Mouse (Mus musculus): ENCODE data around the gene Slc9a7. TPM values are rescaled to one million over a fixed set of nuclear protein-coding genes. Genes with fewer than 3 reads are reported as not detected.

The Slc9a7 gene
- polyA plus RNA-seq, 1 experiment from 2014 or later, result 0.46 TPM

DNA sequence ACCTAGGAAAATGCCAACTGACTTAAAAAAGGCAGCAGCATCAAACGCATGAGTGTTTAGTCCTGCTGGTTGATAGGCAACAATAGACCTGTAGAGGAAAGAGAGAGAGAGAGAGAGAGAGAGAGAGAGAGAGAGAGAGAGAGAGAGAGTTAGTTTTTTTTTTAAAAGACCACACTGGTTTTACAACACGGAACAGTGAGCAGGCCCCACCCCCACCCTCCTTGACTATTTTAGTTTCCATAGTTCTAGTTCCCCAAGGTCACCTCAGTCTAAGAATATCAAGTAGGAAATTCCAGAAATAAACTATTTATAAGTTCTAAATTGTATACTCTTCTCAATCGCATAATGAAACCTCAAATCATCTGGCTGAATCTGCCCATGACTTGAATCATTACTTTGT lies 126.6 kb downstream of the Slc9a7 start:
- no peak overlapping the region for H3K4me3 ChIP-seq (ENCODE audit: low read length)
- H3K4me1 ChIP-seq (ENCODE audit: control insufficient read depth, insufficient read depth, low read length), result no peaks in the 10 kb centered on the region
- WGBS, result 57% methylated on average over 3 of the region's 3 CpGs
- no peak overlapping the region for H3K4me2 ChIP-seq (ENCODE audit: low read depth, low read length)
- ATAC-seq, result no peak
- H3K27me3 ChIP-seq (replicated peaks; ENCODE audit: control insufficient read depth, insufficient read depth, low read length), result no peaks in the 10 kb centered on the region
- no peak overlapping the region for H3K27ac ChIP-seq (ENCODE audit: low read length)
- no peaks in the 10 kb centered on the region for H3K36me3 ChIP-seq (ENCODE audit: control insufficient read depth, insufficient read depth, low read length)
- no peaks in the 10 kb centered on the region for H3K9me3 ChIP-seq (ENCODE audit: control insufficient read depth, low read length)
- H3K9ac ChIP-seq (ENCODE audit: low read depth, low read length), result no peak overlapping the region

DNA sequence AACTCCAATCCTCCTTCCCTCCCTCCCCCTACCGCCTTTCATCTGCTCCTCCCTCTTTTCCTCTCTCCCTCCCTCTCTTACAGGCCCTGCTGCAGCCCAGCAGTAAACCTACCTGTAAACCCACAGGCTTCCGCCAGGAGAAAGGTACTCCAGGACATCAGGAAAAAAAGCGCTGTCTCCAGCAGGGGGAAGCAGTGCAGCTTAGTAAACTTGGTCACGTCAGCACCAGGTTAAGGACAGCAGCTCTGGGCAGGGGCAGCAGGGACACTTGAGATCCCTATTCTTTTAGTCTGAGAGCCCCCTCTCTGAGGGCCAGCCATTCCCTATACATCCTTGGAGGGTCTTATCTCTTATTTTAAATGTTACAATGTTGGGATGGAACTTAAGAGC lies 129.3 kb downstream of the Slc9a7 start:
- H3K4me3 ChIP-seq (ENCODE audit: low read length), result no peak overlapping the region
- H3K9ac ChIP-seq (ENCODE audit: low read depth, low read length), result no peak overlapping the region
- H3K4me1 ChIP-seq (ENCODE audit: control insufficient read depth, insufficient read depth, low read length), result no peaks in the 10 kb centered on the region
- no peak overlapping the region for H3K4me2 ChIP-seq (ENCODE audit: low read depth, low read length)
- WGBS, result 10% methylated on average over 4 of the region's 4 CpGs
- no peak overlapping the region for H3K27ac ChIP-seq (ENCODE audit: low read length)
- no peaks in the 10 kb centered on the region for H3K27me3 ChIP-seq (replicated peaks; ENCODE audit: control insufficient read depth, insufficient read depth, low read length)
- H3K36me3 ChIP-seq (ENCODE audit: control insufficient read depth, insufficient read depth, low read length), result no peaks in the 10 kb centered on the region
- H3K9me3 ChIP-seq (ENCODE audit: control insufficient read depth, low read length), result no peaks in the 10 kb centered on the region
- ATAC-seq, result peak; percentile 46; the same call in 1 of the 2 replicates

DNA sequence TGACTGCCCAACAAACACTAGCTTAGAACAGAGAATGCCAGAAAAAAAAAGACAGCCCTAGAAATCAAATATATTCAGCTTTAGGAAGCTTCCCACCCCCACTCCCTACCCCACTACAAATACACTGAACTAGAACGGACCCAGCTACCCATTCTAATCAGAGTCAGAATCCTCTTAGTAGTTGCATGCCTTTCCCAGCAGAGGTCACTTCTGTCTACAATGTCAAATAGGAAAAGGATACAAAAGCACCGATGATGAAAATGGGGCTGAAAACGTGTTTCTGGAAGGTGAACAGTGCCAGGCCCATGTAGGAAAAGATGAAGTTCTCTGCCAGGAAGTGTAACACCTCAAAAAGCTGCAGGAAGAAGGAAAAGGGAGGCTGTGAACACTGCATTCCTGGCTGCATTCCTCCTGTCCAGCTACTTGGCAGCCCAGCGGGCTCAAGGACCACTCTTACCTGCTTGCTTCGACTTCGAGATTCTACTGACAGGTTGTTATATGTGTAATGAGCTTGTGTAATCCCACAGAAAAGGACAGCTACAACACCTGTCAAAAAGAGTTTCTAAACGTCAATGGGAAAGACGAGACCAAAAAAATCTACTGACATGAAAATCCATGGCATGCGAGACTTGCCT lies 129.8 kb downstream of the Slc9a7 start:
- Histone ChIP-seq H3K27ac (ENCODE audit: low read length) (no peak overlapping the region), H3K27me3 (replicated peaks; ENCODE audit: control insufficient read depth, insufficient read depth, low read length) (no peaks in the 10 kb centered on the region), H3K4me3 (ENCODE audit: low read length) (no peak overlapping the region), H3K9me3 (ENCODE audit: control insufficient read depth, low read length) (no peaks in the 10 kb centered on the region), H3K4me2 (ENCODE audit: low read depth, low read length) (no peak overlapping the region), H3K4me1 (ENCODE audit: control insufficient read depth, insufficient read depth, low read length) (no peaks in the 10 kb centered on the region), H3K9ac (ENCODE audit: low read depth, low read length) (no peak overlapping the region), H3K36me3 (ENCODE audit: control insufficient read depth, insufficient read depth, low read length) (no peaks in the 10 kb centered on the region)
- WGBS, result 59% methylated on average over 9 of the region's 9 CpGs
- ATAC-seq, result no peak

DNA sequence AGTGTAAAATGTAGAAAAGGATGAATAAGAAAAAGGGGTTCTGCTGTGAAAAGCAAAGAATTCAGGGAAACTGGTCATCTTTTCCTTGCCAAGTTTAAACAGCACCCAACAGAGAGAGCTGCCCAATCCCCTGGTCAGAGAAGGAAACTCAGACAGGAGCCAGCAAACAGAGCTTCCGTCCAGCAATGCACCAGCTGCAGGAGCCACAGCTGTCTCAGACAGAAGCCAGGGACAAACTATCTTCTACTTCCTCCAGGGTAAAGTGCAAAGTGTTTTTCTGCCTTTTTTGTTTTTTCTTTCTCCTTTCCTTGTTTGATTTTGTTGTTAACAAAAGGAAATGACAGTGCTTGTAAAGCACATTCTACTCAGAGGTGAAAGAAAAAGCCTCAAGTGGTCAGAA lies 131.3 kb downstream of the Slc9a7 start:
- Histone ChIP-seq H3K27me3 (replicated peaks; ENCODE audit: control insufficient read depth, insufficient read depth, low read length) (no peaks in the 10 kb centered on the region), H3K36me3 (ENCODE audit: control insufficient read depth, insufficient read depth, low read length) (no peaks in the 10 kb centered on the region), H3K4me3 (ENCODE audit: low read length) (no peak overlapping the region), H3K4me2 (ENCODE audit: low read depth, low read length) (no peak overlapping the region), H3K9ac (ENCODE audit: low read depth, low read length) (no peak overlapping the region), H3K4me1 (ENCODE audit: control insufficient read depth, insufficient read depth, low read length) (no peaks in the 10 kb centered on the region), H3K9me3 (ENCODE audit: control insufficient read depth, low read length) (no peaks in the 10 kb centered on the region), H3K27ac (ENCODE audit: low read length) (no peak overlapping the region)
- no peak for ATAC-seq
- 33% methylated on average over 1 of the region's 1 CpGs for WGBS

DNA sequence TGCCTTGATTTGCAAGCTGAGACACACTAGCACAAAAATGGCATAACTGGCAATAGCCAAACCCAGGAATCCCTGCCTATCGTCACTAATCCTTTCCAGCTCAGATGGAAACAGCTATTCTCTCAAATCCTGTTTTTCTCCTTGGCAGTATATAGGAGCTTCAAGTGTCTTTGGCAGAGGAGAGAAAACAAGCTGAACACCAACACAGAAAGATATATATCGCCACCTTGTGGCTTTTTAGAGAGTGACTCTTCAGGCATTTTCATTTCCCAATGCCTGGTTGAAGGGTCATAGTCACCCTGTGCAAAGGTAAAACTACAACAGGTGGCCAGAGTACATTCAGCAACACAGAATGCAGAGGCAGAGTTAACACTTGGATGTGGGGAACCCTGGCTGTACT lies 134.1 kb downstream of the Slc9a7 start:
- Histone ChIP-seq H3K4me1 (ENCODE audit: control insufficient read depth, insufficient read depth, low read length) (no peaks in the 10 kb centered on the region), H3K27me3 (replicated peaks; ENCODE audit: control insufficient read depth, insufficient read depth, low read length) (no peaks in the 10 kb centered on the region), H3K9ac (ENCODE audit: low read depth, low read length) (no peak overlapping the region), H3K9me3 (ENCODE audit: control insufficient read depth, low read length) (no peaks in the 10 kb centered on the region), H3K36me3 (ENCODE audit: control insufficient read depth, insufficient read depth, low read length) (no peaks in the 10 kb centered on the region), H3K4me3 (ENCODE audit: low read length) (no peak overlapping the region), H3K4me2 (ENCODE audit: low read depth, low read length) (no peak overlapping the region), H3K27ac (ENCODE audit: low read length) (no peak overlapping the region)
- WGBS, result 12% methylated on average over 2 of the region's 2 CpGs
- no peak for ATAC-seq

DNA sequence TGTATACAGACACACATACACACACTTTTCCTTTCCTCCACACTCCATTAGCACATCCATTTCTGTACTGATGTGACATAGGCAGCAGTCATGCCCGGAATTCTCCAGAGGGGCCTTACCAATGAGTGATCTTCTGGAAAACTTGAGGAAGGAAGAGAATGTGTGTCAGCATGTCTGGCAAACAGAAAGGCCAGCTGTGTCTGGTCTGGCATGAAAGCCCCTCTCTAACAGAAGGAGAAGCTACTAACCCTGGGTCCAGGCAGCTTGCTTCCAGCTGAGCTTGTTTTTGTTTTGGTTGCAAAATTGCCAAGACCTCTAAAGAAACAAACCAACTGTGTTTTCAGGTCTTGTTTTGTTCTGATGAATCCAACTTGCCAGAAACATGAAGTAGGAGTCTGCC lies 162.1 kb downstream of the Slc9a7 start:
- H3K4me3 ChIP-seq (ENCODE audit: low read length), result no peak overlapping the region
- ATAC-seq, result no peak
- no peaks in the 10 kb centered on the region for H3K4me1 ChIP-seq (ENCODE audit: control insufficient read depth, insufficient read depth, low read length)
- H3K9ac ChIP-seq (ENCODE audit: low read depth, low read length), result no peak overlapping the region
- no peaks in the 10 kb centered on the region for H3K9me3 ChIP-seq (ENCODE audit: control insufficient read depth, low read length)
- no peak overlapping the region for H3K27ac ChIP-seq (ENCODE audit: low read length)
- no peaks in the 10 kb centered on the region for H3K27me3 ChIP-seq (replicated peaks; ENCODE audit: control insufficient read depth, insufficient read depth, low read length)
- no peaks in the 10 kb centered on the region for H3K36me3 ChIP-seq (ENCODE audit: control insufficient read depth, insufficient read depth, low read length)
- no peak overlapping the region for H3K4me2 ChIP-seq (ENCODE audit: low read depth, low read length)
- WGBS, result 76% methylated on average over 1 of the region's 1 CpGs

DNA sequence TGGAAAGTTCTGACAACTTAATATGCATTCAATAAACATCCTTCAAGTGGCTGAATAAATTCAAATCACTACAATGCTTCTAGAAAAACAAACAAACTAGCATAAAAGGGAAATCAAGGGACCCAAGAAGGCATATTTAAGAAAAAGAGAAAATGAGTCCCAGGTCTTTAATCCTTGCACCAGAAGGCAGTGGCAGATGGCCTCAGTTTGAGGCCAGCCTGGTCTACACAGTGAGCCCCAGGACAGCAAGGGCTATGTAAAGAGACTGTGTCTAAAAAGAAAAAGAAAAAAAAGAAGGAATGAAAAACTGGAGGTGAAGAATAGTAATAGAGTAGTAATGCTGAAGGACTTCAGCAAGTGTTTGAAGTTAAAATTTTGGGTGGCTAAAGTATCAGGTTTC lies 162.7 kb downstream of the Slc9a7 start:
- no peak overlapping the region for H3K4me2 ChIP-seq (ENCODE audit: low read depth, low read length)
- H3K9me3 ChIP-seq (ENCODE audit: control insufficient read depth, low read length), result no peaks in the 10 kb centered on the region
- no peaks in the 10 kb centered on the region for H3K36me3 ChIP-seq (ENCODE audit: control insufficient read depth, insufficient read depth, low read length)
- no peaks in the 10 kb centered on the region for H3K4me1 ChIP-seq (ENCODE audit: control insufficient read depth, insufficient read depth, low read length)
- H3K9ac ChIP-seq (ENCODE audit: low read depth, low read length), result no peak overlapping the region
- no peak overlapping the region for H3K4me3 ChIP-seq (ENCODE audit: low read length)
- no peak overlapping the region for H3K27ac ChIP-seq (ENCODE audit: low read length)
- H3K27me3 ChIP-seq (replicated peaks; ENCODE audit: control insufficient read depth, insufficient read depth, low read length), result no peaks in the 10 kb centered on the region
- ATAC-seq, result no peak

DNA sequence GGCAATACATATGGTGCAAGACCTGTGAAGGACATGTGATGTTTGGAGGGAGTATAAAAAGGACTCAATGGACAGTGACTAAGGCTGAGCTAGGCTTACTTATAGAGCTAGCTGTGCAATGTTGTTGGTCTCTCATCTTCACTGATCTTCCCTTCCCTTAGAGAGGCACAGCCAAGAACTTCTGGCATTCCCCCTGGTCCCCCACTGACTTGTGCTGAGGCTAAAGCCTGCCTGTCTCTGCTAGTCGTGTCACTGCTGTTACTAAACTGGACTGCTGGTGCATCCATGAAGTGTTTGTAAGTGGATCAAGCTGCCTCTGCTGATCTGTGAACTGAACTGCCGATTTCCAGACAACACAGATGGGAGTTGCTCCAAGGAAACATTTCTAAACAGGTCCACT lies 166.1 kb downstream of the Slc9a7 start:
- 55% methylated on average over 2 of the region's 2 CpGs for WGBS
- H3K9me3 ChIP-seq (ENCODE audit: control insufficient read depth, low read length), result no peaks in the 10 kb centered on the region
- no peaks in the 10 kb centered on the region for H3K4me1 ChIP-seq (ENCODE audit: control insufficient read depth, insufficient read depth, low read length)
- no peaks in the 10 kb centered on the region for H3K36me3 ChIP-seq (ENCODE audit: control insufficient read depth, insufficient read depth, low read length)
- H3K9ac ChIP-seq (ENCODE audit: low read depth, low read length), result no peak overlapping the region
- no peak overlapping the region for H3K4me2 ChIP-seq (ENCODE audit: low read depth, low read length)
- H3K27ac ChIP-seq (ENCODE audit: low read length), result no peak overlapping the region
- H3K4me3 ChIP-seq (ENCODE audit: low read length), result no peak overlapping the region
- no peak for ATAC-seq
- H3K27me3 ChIP-seq (replicated peaks; ENCODE audit: control insufficient read depth, insufficient read depth, low read length), result no peaks in the 10 kb centered on the region

DNA sequence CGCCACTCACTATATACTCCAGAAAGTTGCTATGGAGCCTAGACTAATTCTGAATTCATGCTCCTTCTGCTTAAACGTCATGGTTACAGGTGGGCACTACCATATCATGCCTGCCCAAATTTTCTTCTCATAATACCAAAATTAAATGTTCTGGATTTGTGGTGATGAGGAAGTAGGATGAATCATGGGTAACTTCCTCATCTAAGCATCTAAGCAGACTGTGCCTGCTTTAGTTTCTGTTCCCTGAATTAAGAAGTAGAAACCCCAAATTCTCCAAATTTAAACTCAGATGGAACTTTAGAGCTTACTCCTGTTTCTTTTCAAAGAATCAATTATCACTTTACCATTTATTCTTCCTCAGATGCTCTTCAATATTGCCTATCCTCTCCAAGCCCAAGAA lies 173.9 kb downstream of the Slc9a7 start:
- no peaks in the 10 kb centered on the region for H3K27me3 ChIP-seq (replicated peaks; ENCODE audit: control insufficient read depth, insufficient read depth, low read length)
- H3K9me3 ChIP-seq (ENCODE audit: control insufficient read depth, low read length), result no peaks in the 10 kb centered on the region
- 79% methylated on average over 2 of the region's 2 CpGs for WGBS
- no peak for ATAC-seq
- H3K4me1 ChIP-seq (ENCODE audit: control insufficient read depth, insufficient read depth, low read length), result no peaks in the 10 kb centered on the region
- H3K36me3 ChIP-seq (ENCODE audit: control insufficient read depth, insufficient read depth, low read length), result no peaks in the 10 kb centered on the region
- H3K4me2 ChIP-seq (ENCODE audit: low read depth, low read length), result no peak overlapping the region
- no peak overlapping the region for H3K9ac ChIP-seq (ENCODE audit: low read depth, low read length)
- no peak overlapping the region for H3K27ac ChIP-seq (ENCODE audit: low read length)
- no peak overlapping the region for H3K4me3 ChIP-seq (ENCODE audit: low read length)

DNA sequence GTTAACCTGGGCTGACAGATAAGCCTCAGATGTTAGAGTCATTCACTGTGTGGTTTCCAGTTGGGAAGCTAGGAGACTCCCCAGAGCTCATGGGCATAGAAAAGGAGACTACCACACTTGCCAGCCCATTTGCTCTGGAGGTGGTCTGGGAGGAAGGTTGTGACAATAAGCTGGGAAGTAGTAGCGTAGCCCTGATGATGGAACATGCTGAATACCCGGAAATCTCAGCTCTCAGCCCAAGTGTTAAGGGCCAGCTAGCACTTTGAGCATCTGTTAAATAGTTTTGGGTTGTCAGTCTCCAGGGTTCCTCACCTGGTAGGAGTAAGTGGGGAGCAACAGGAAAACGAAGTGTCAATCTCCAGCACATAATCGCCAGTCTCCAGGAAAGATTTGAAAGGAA lies 221.4 kb downstream of the Slc9a7 start:
- Histone ChIP-seq H3K4me3 (ENCODE audit: low read length) (no peak overlapping the region), H3K9me3 (ENCODE audit: control insufficient read depth, low read length) (no peaks in the 10 kb centered on the region), H3K27me3 (replicated peaks; ENCODE audit: control insufficient read depth, insufficient read depth, low read length) (no peaks in the 10 kb centered on the region), H3K9ac (ENCODE audit: low read depth, low read length) (no peak overlapping the region), H3K4me1 (ENCODE audit: control insufficient read depth, insufficient read depth, low read length) (no peaks in the 10 kb centered on the region), H3K36me3 (ENCODE audit: control insufficient read depth, insufficient read depth, low read length) (no peaks in the 10 kb centered on the region), H3K27ac (ENCODE audit: low read length) (no peak overlapping the region), H3K4me2 (ENCODE audit: low read depth, low read length) (no peak overlapping the region)
- 52% methylated on average over 4 of the region's 4 CpGs for WGBS
- ATAC-seq, result no peak

All from intestine, embryonic 16.5 days (tissue).